Mouse (Mus musculus) kidney, postnatal 14 days (tissue): Measurements from ENCODE around the gene Map3k4.
"Not testable (repeated sequence)": the region's sequence is repeated elsewhere in the genome, so short reads cannot be mapped to it uniquely, and the experiment has no call there.

Experiments used
- DNase-seq: peaks from one replicate; pipeline ENCODE4 v3.0.0; 2022; ENCODE audit warnings: mixed read lengths

Gene Map3k4

GRCm38 (mm10) chr17:12265969-12266925 lies 52.3 kb downstream of the Map3k4 start:
- peak; percentile 65 for DNase-seq

GRCm38 (mm10) chr17:12264293-12264692 lies 54.3 kb downstream of the Map3k4 start:
- DNase-seq = no peak

- no peak for DNase-seq
Measured at GRCm38 (mm10) chr17:12263787-12264186, 54.8 kb downstream of the Map3k4 start.

- DNase-seq = no peak
Measured at GRCm38 (mm10) chr17:12262851-12263250, 55.7 kb downstream of the Map3k4 start.

- no peak for DNase-seq
Measured at GRCm38 (mm10) chr17:12261887-12262286, 56.7 kb downstream of the Map3k4 start.

GRCm38 (mm10) chr17:12261376-12261775 lies 57.2 kb downstream of the Map3k4 start:
- no peak for DNase-seq

GRCm38 (mm10) chr17:12259957-12260356 lies 58.6 kb downstream of the Map3k4 start:
- DNase-seq = no peak

- DNase-seq = no peak
Measured at GRCm38 (mm10) chr17:12258517-12258916, 60.1 kb downstream of the Map3k4 start.

- no peak for DNase-seq
Measured at GRCm38 (mm10) chr17:12256142-12256541, 62.5 kb downstream of the Map3k4 start.

- DNase-seq = no peak
Measured at GRCm38 (mm10) chr17:12250581-12250980, 68.0 kb downstream of the Map3k4 start.

- no peak for DNase-seq
Measured at GRCm38 (mm10) chr17:12249783-12250504, 68.7 kb downstream of the Map3k4 start.

GRCm38 (mm10) chr17:12240701-12241100 lies 77.9 kb downstream of the Map3k4 start:
- no peak for DNase-seq

GRCm38 (mm10) chr17:12232724-12233123 lies 85.9 kb downstream of the Map3k4 start:
- DNase-seq = no peak

GRCm38 (mm10) chr17:12231087-12231486 lies 87.5 kb downstream of the Map3k4 start:
- DNase-seq = no peak

GRCm38 (mm10) chr17:12230167-12230566 lies 88.4 kb downstream of the Map3k4 start:
- no peak for DNase-seq

GRCm38 (mm10) chr17:12229756-12230155 lies 88.8 kb downstream of the Map3k4 start:
- no peak for DNase-seq

GRCm38 (mm10) chr17:12228471-12228870 lies 90.1 kb downstream of the Map3k4 start:
- DNase-seq = no peak

- no peak for DNase-seq
Measured at GRCm38 (mm10) chr17:12228001-12228400, 90.6 kb downstream of the Map3k4 start.

GRCm38 (mm10) chr17:12226551-12226950 lies 92.0 kb downstream of the Map3k4 start:
- DNase-seq = peak; percentile 48

GRCm38 (mm10) chr17:12225227-12225626 lies 93.4 kb downstream of the Map3k4 start:
- no peak for DNase-seq

GRCm38 (mm10) chr17:12224551-12224950 lies 94.0 kb downstream of the Map3k4 start:
- DNase-seq = not testable (repeated sequence)

- peak; percentile 34 for DNase-seq
Measured at GRCm38 (mm10) chr17:12224145-12224544, 94.5 kb downstream of the Map3k4 start.

- no peak for DNase-seq
Measured at GRCm38 (mm10) chr17:12223682-12224081, 94.9 kb downstream of the Map3k4 start.

GRCm38 (mm10) chr17:12221926-12222325 lies 96.7 kb downstream of the Map3k4 start:
- no peak for DNase-seq
